Mouse (Mus musculus): ENCODE results near the gene Ak8. TPM values are rescaled to one million over a fixed set of nuclear protein-coding genes. Genes with fewer than 3 reads are reported as not detected.

Gene Ak8
- total and polyA plus RNA-seq, 3 experiments = 1.5 to 2.6 TPM; not detected in 1

- no peaks in the 10 kb centered on the region for H3K4me1 ChIP-seq (ENCODE audit: control insufficient read depth in 1 of 2, insufficient read depth in 2 of 2, low read length in 2 of 2)
Measured at GRCm38 (mm10) chr2:28722419-28722818, 22.5 kb downstream of the Ak8 start.

GRCm38 (mm10) chr2:28723912-28724311 lies 23.9 kb downstream of the Ak8 start:
- H3K36me3 ChIP-seq (ENCODE audit: control insufficient read depth in 1 of 2, insufficient read depth in 2 of 2, low read length in 2 of 2) = no peaks in the 10 kb centered on the region
- DNase-seq (ENCODE audit: low read depth, low spot score) = no peak

More at GRCm38 (mm10) chr2:28722419-28722818, 22.5 kb downstream of the Ak8 start:
- no peaks in the 10 kb centered on the region for H3K9me3 ChIP-seq (replicated peaks; ENCODE audit: insufficient read depth, low read length)
- no peak for DNase-seq (ENCODE audit: low read depth, low spot score)
- peaks cover 4 to 8% of the 10 kb centered on the region in 2 experiments; a peak in 3 of 4 replicates for H3K27me3 ChIP-seq (ENCODE audit: control insufficient read depth in 1 of 2, insufficient read depth in 2 of 2, low read length in 2 of 2)
- H3K79me2 ChIP-seq (ENCODE audit: control insufficient read depth, insufficient read depth, low read length, poor library complexity) = no peaks in the 10 kb centered on the region
- no peaks in the 10 kb centered on the region for H3K36me3 ChIP-seq (ENCODE audit: control insufficient read depth in 1 of 2, insufficient read depth in 2 of 2, low read length in 2 of 2)
- no peak overlapping the region for H3K4me3 ChIP-seq (ENCODE audit: control insufficient read depth in 1 of 2, insufficient read depth in 1 of 2, low read depth in 2 of 2, low read length in 2 of 2)
- no peak overlapping the region for H3K9ac ChIP-seq (ENCODE audit: control insufficient read depth, low read depth, low read length, poor library complexity, severe bottlenecking)
- no peak for TF ChIP-seq ZNF384 (IDR thresholded peaks at IDR 0.05; ENCODE audit: low read depth, low read length)
- TF ChIP-seq TCF12 (IDR thresholded peaks at IDR 0.05; ENCODE audit: low read depth, low read length) = no peak
- TF ChIP-seq RAD21 (IDR thresholded peaks at IDR 0.05; ENCODE audit: low read depth, low read length) = no peak
- TF ChIP-seq MXI1 (IDR thresholded peaks at IDR 0.05; ENCODE audit: low read depth, low read length) = no peak
- no peak for TF ChIP-seq CTCF (IDR thresholded peaks at IDR 0.05 in 2 of 3, conservative IDR thresholded peaks at IDR 0.05 in 1 of 3; ENCODE audit: control insufficient read depth in 1 of 3, insufficient read depth in 1 of 3, low read depth in 2 of 3, low read length in 3 of 3, poor library complexity in 1 of 3, severe bottlenecking in 1 of 3)
- H3K27ac ChIP-seq (ENCODE audit: control insufficient read depth, low read depth, low read length) = no peak overlapping the region

GRCm38 (mm10) chr2:28727786-28728404 lies 27.9 kb downstream of the Ak8 start:
- TF ChIP-seq EP300 (IDR thresholded peaks at IDR 0.05; ENCODE audit: low read depth in 1 of 2, low read length in 2 of 2) = no peak
- no peak for TF ChIP-seq RAD21 (IDR thresholded peaks at IDR 0.05; ENCODE audit: low read depth, low read length)
- TF ChIP-seq ZKSCAN1 (IDR thresholded peaks at IDR 0.05; ENCODE audit: low read depth, low read length) = no peak
- TF ChIP-seq MAZ (IDR thresholded peaks at IDR 0.05; ENCODE audit: low read depth, low read length) = no peak
- no peak for TF ChIP-seq TAL1 (IDR thresholded peaks at IDR 0.05; ENCODE audit: low read length)
- TF ChIP-seq MEF2A (IDR thresholded peaks at IDR 0.05; ENCODE audit: extremely low read depth, insufficient replicate concordance, low read depth, low read length, poor library complexity, severe bottlenecking) = no peak
- no peak for TF ChIP-seq MYB (IDR thresholded peaks at IDR 0.05; ENCODE audit: low read depth, low read length)
- no peak for TF ChIP-seq MXI1 (IDR thresholded peaks at IDR 0.05; ENCODE audit: low read depth, low read length)
- TF ChIP-seq UBTF (IDR thresholded peaks at IDR 0.05; ENCODE audit: borderline replicate concordance, insufficient read depth, low read depth, low read length) = no peak
- TF ChIP-seq POLR2A (IDR thresholded peaks at IDR 0.05; ENCODE audit: control insufficient read depth in 1 of 2, insufficient read depth in 1 of 2, low read depth in 1 of 2, low read length in 2 of 2, poor library complexity in 1 of 2) = no peak
- TF ChIP-seq NELFE (IDR thresholded peaks at IDR 0.05; ENCODE audit: low read depth, low read length) = no peak
- no peak for TF ChIP-seq ZNF384 (IDR thresholded peaks at IDR 0.05; ENCODE audit: low read depth, low read length)
- TF ChIP-seq ETS1 (IDR thresholded peaks at IDR 0.05; ENCODE audit: low read depth, low read length) = no peak
- no peak for TF ChIP-seq JUND (IDR thresholded peaks at IDR 0.05; ENCODE audit: low read depth, low read length)
- no peak for TF ChIP-seq USF1 (IDR thresholded peaks at IDR 0.05; ENCODE audit: low read depth, low read length)
- TF ChIP-seq BHLHE40 (IDR thresholded peaks at IDR 0.05; ENCODE audit: borderline replicate concordance, low read depth, low read length) = no peak
- TF ChIP-seq TCF12 (IDR thresholded peaks at IDR 0.05; ENCODE audit: low read depth, low read length) = no peak
- TF ChIP-seq POLR2AphosphoS2 (IDR thresholded peaks at IDR 0.05; ENCODE audit: low read length) = no peak
- TF ChIP-seq CHD2 (IDR thresholded peaks at IDR 0.05; ENCODE audit: low read length) = no peak
- no peak for TF ChIP-seq KAT2A (conservative IDR thresholded peaks at IDR 0.05; ENCODE audit: low read depth, low read length)
- Histone ChIP-seq H3K79me2 (ENCODE audit: control insufficient read depth, insufficient read depth, low read length, poor library complexity) (no peaks in the 10 kb centered on the region), H3K4me3 (ENCODE audit: control insufficient read depth in 1 of 2, insufficient read depth in 1 of 2, low read depth in 2 of 2, low read length in 2 of 2) (no peak overlapping the region), H3K27me3 (ENCODE audit: control insufficient read depth in 1 of 2, insufficient read depth in 2 of 2, low read length in 2 of 2) (peaks cover 4 to 8% of the 10 kb centered on the region in 2 experiments; a peak in 3 of 4 replicates), H3K4me1 (ENCODE audit: control insufficient read depth in 1 of 2, insufficient read depth in 2 of 2, low read length in 2 of 2) (no peaks in the 10 kb centered on the region), H3K9me3 (replicated peaks; ENCODE audit: insufficient read depth, low read length) (no peaks in the 10 kb centered on the region), H3K27ac (ENCODE audit: control insufficient read depth, low read depth, low read length) (no peak overlapping the region), H3K9ac (ENCODE audit: control insufficient read depth, low read depth, low read length, poor library complexity, severe bottlenecking) (no peak overlapping the region), H3K36me3 (ENCODE audit: control insufficient read depth in 1 of 2, insufficient read depth in 2 of 2, low read length in 2 of 2) (no peaks in the 10 kb centered on the region)
- DNase-seq (ENCODE audit: low read depth, low spot score) = no peak

More at GRCm38 (mm10) chr2:28723912-28724311, 23.9 kb downstream of the Ak8 start:
- no peaks in the 10 kb centered on the region for H3K4me1 ChIP-seq (ENCODE audit: control insufficient read depth in 1 of 2, insufficient read depth in 2 of 2, low read length in 2 of 2)
- H3K4me3 ChIP-seq (ENCODE audit: control insufficient read depth in 1 of 2, insufficient read depth in 1 of 2, low read depth in 2 of 2, low read length in 2 of 2) = no peak overlapping the region
- H3K9me3 ChIP-seq (replicated peaks; ENCODE audit: insufficient read depth, low read length) = no peaks in the 10 kb centered on the region
- H3K79me2 ChIP-seq (ENCODE audit: control insufficient read depth, insufficient read depth, low read length, poor library complexity) = no peaks in the 10 kb centered on the region
- no peak overlapping the region for H3K27ac ChIP-seq (ENCODE audit: control insufficient read depth, low read depth, low read length)
- H3K27me3 ChIP-seq (ENCODE audit: control insufficient read depth in 1 of 2, insufficient read depth in 2 of 2, low read length in 2 of 2) = peaks cover 4 to 8% of the 10 kb centered on the region in 2 experiments; a peak in 3 of 4 replicates
- no peak overlapping the region for H3K9ac ChIP-seq (ENCODE audit: control insufficient read depth, low read depth, low read length, poor library complexity, severe bottlenecking)
- TF ChIP-seq USF2 (IDR thresholded peaks at IDR 0.05; ENCODE audit: borderline replicate concordance in 1 of 2, insufficient read depth in 1 of 2, low read depth in 1 of 2, low read length in 2 of 2) = no peak
- TF ChIP-seq GABPA (IDR thresholded peaks at IDR 0.05; ENCODE audit: low read depth, low read length) = no peak
- no peak for TF ChIP-seq JUND (IDR thresholded peaks at IDR 0.05; ENCODE audit: low read depth, low read length)
